Mouse (Mus musculus) adrenal gland, postnatal 36 days (tissue): Measurements from ENCODE around the gene Tspan33. TPM values are rescaled to one million over a fixed set of nuclear protein-coding genes. Genes with fewer than 3 reads are reported as not detected.
A peak's percentile ranks its signal among the peaks of the same experiment; 100 is the strongest.

Experiments used
- DNase-seq, 2 experiments: peaks; one replicate each; pipeline ENCODE4 v3.0.0; 2021; ENCODE audit warnings: mixed read lengths in 1 of 2
- total RNA-seq, 2 experiments: library from RNA; stranded (reverse); gene quantifications; 2 replicates each; pipeline ENCODE4 v1.2.3; 2021

Gene Tspan33
- total RNA-seq, 2 experiments from 2014 or later, result 1.7 to 2.0 TPM

GRCm38 (mm10) chr6:29697548-29697947, 3.5 kb downstream of the Tspan33 start:
- no peak for DNase-seq

GRCm38 (mm10) chr6:29699085-29699745, 5.2 kb downstream of the Tspan33 start:
- no peak for DNase-seq

GRCm38 (mm10) chr6:29701051-29701450, 7.0 kb downstream of the Tspan33 start:
- DNase-seq, result no peak

- DNase-seq, result no peak
Observed at GRCm38 (mm10) chr6:29702126-29702525, 8.1 kb downstream of the Tspan33 start.

GRCm38 (mm10) chr6:29704143-29704542, 10.1 kb downstream of the Tspan33 start:
- no peak for DNase-seq

GRCm38 (mm10) chr6:29707902-29708301, 13.9 kb downstream of the Tspan33 start:
- DNase-seq, result no peak

- DNase-seq, result no peak
Observed at GRCm38 (mm10) chr6:29711318-29711717, 17.3 kb downstream of the Tspan33 start.

GRCm38 (mm10) chr6:29712011-29712584, 18.1 kb downstream of the Tspan33 start:
- DNase-seq, result peak in 1 of 2 experiments; percentile 43

GRCm38 (mm10) chr6:29716624-29717365, 22.8 kb downstream of the Tspan33 start:
- DNase-seq, result no peak

GRCm38 (mm10) chr6:29717541-29717940, 23.5 kb downstream of the Tspan33 start:
- no peak for DNase-seq

GRCm38 (mm10) chr6:29717952-29718521, 24.0 kb downstream of the Tspan33 start:
- DNase-seq, result peak; percentile 50 to 68

GRCm38 (mm10) chr6:29718894-29719329, 24.9 kb downstream of the Tspan33 start:
- DNase-seq, result peak; percentile 62 to 65

GRCm38 (mm10) chr6:29721890-29722289, 27.9 kb downstream of the Tspan33 start:
- no peak for DNase-seq

- DNase-seq, result peak in 1 of 2 experiments; percentile 23
Observed at GRCm38 (mm10) chr6:29726576-29727200, 32.7 kb downstream of the Tspan33 start.

GRCm38 (mm10) chr6:29728035-29728434, 34.0 kb downstream of the Tspan33 start:
- DNase-seq, result no peak

GRCm38 (mm10) chr6:29729491-29729890, 35.5 kb downstream of the Tspan33 start:
- DNase-seq, result no peak

GRCm38 (mm10) chr6:29735336-29735688, 41.3 kb downstream of the Tspan33 start, which contains the start of gene Smo:
Gene Smo (plus strand): TSS chr6:29735503.
- DNase-seq, result peak; percentile 85 to 90

- peak; percentile 76 to 80 for DNase-seq
Observed at GRCm38 (mm10) chr6:29735689-29736451, 41.8 kb downstream of the Tspan33 start.

- peak in 1 of 2 experiments; percentile 23 for DNase-seq
Observed at GRCm38 (mm10) chr6:29736610-29737458, 42.8 kb downstream of the Tspan33 start.

- DNase-seq, result no peak
Observed at GRCm38 (mm10) chr6:29751466-29752152, 57.6 kb downstream of the Tspan33 start.
